Mouse (Mus musculus) hindbrain, embryonic 15.5 days (tissue): ENCODE measurements at regions not wholly inside any gene's neighbourhood (a gene's known extent, or its start where the extent isn't known, plus 50 kb on each side); places are given as distances from the start of the nearest gene placed in this dataset.

ENCODE experiments used
- ATAC-seq: fragments of 200-750 bp; cut with Nextera tagmentation; 2 replicates; pipeline ENCODE4 v1.8.0; 2017; ENCODE audit warnings: low read depth, moderate number of reproducible peaks, moderate TSS enrichment; ENCODE audit not compliant: low FRiP score
- H3K27ac ChIP-seq: fragments of 300-500 bp; sonication (generic); replicated peaks from 2 replicates; pipeline ENCODE4 v1.5.1; 2015; ENCODE audit warnings: mild to moderate bottlenecking, inconsistent platforms
- H3K27me3 ChIP-seq: fragments of 300-500 bp; sonication (generic); 2 replicates; pipeline ENCODE4 v1.6.1; 2015; ENCODE audit warnings: control low read depth, inconsistent platforms
- H3K36me3 ChIP-seq: fragments of 300-500 bp; sonication (generic); 2 replicates; pipeline ENCODE4 v1.6.1; 2015; ENCODE audit warnings: control low read depth, inconsistent platforms
- H3K4me1 ChIP-seq: fragments of 300-500 bp; sonication (generic); replicated peaks from 2 replicates; pipeline ENCODE4 v1.6.1; 2015; ENCODE audit warnings: control low read depth, inconsistent platforms
- H3K4me2 ChIP-seq: fragments of 300-500 bp; sonication (generic); 2 replicates; pipeline ENCODE4 v1.6.1; 2015; ENCODE audit warnings: moderate library complexity, mild to moderate bottlenecking, inconsistent platforms
- H3K4me3 ChIP-seq: fragments of 300-500 bp; sonication (generic); 2 replicates; pipeline ENCODE4 v1.5.1; 2015; ENCODE audit warnings: mild to moderate bottlenecking, inconsistent platforms
- H3K9ac ChIP-seq: fragments of 300-500 bp; sonication (generic); 2 replicates; pipeline ENCODE4 v1.6.1; 2015; ENCODE audit warnings: inconsistent platforms
- H3K9me3 ChIP-seq: fragments of 300-500 bp; sonication (generic); 2 replicates; pipeline ENCODE4 v1.6.1; 2016; ENCODE audit warnings: control low read depth, inconsistent platforms
- WGBS: fragments of 180-500 bp; shearing (Covaris S2); methylation state at CpG from one replicate; pipeline ENCODE4 v1.1.7; 2015; 5-methylcytosine and 5-hydroxymethylcytosine counted together

DNA sequence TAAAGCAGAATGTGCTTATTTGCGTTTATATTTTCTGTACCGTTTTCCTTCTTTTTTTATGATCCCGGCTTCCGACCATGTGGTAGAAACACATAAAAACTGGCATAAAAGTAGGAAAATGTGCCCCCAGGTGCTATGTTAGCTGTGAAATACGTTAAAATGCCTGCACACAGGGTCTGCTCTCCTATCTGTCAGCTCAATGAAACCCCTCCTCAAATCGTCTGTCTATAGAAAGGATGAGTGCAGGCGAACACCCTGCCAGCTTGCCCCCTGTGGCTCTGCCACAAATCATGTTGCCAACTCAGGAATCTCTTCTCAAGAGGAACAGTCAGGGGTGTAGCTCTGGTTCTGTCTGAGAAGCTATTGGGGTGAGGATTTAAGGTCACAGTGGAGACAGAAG lies 78.4 kb upstream of the Gria1 start:
- no peak overlapping the region for H3K4me3 ChIP-seq
- no peak overlapping the region for H3K9ac ChIP-seq
- no peak overlapping the region for H3K27ac ChIP-seq
- H3K27me3 ChIP-seq, result no peaks in the 10 kb centered on the region
- 50% methylated on average over 7 of the region's 7 CpGs for WGBS
- ATAC-seq, result no peak
- H3K9me3 ChIP-seq, result no peaks in the 10 kb centered on the region
- H3K4me1 ChIP-seq, result no peaks in the 10 kb centered on the region
- H3K36me3 ChIP-seq, result no peaks in the 10 kb centered on the region
- H3K4me2 ChIP-seq, result no peak overlapping the region

DNA sequence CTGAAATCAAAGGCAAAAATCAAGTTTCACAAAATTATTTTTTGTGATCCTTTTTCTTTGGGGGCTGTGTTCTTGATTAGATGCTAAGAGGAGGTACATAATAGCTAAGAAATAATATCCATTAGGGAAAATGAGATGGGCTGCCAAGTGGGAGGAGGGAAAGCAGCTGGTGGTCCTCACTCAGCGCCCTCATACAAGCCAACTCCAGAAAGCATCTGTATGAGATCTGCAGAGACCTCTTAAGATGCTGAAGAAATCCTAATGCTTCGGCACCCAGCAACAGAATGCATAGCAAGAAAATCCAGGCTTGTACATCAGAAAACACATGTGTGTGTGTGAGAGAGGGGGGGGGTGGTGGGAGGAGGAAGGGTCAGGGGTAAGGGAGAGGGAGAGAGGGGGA lies 58.8 kb upstream of the Gria1 start:
- Histone ChIP-seq H3K4me2 (no peak overlapping the region), H3K36me3 (no peaks in the 10 kb centered on the region), H3K9ac (no peak overlapping the region), H3K27me3 (no peaks in the 10 kb centered on the region), H3K4me1 (no peaks in the 10 kb centered on the region), H3K9me3 (no peaks in the 10 kb centered on the region), H3K4me3 (no peak overlapping the region), H3K27ac (no peak overlapping the region)
- 80% methylated on average over 2 of the region's 2 CpGs for WGBS
- ATAC-seq, result no peak

DNA sequence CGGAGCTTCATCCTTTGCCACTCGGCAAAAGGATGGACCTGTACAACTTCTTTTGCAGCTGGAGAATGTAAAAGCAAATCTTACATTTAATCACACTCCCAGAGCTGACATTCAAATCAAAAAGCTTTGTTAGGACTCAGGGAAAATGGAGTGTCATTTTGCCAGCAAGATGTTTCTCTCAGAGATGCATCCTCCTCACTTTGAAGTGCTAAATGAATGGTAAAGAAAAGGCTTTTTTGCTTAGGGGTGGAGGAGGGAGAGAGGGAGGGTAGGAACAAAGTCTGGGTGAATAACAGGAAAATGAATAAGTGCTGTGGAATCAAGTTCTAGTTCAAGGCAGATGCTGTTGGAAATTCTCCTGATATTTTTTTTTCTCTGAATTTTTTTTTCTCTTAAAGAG lies 53.4 kb upstream of the Gria1 start:
- Histone ChIP-seq H3K4me2 (no peak overlapping the region), H3K4me3 (no peak overlapping the region), H3K36me3 (no peaks in the 10 kb centered on the region), H3K27me3 (no peaks in the 10 kb centered on the region), H3K27ac (no peak overlapping the region), H3K9ac (no peak overlapping the region), H3K4me1 (no peaks in the 10 kb centered on the region), H3K9me3 (no peaks in the 10 kb centered on the region)
- ATAC-seq, result no peak
- 84% methylated on average over 2 of the region's 2 CpGs for WGBS
